Mouse (Mus musculus) spleen, adult 12 weeks (tissue): ENCODE results near the gene Hepacam.

Source experiments
- DNase-seq: peaks from one replicate; pipeline ENCODE4 v3.0.0; 2022; ENCODE audit warnings: low spot score

Gene Hepacam

GRCm38 (mm10) chr9:37367301-37368080, at the start of gene Hepacam:
TSS of gene Hepacam (plus strand) at chr9:37367351.
- no peak for DNase-seq

- no peak for DNase-seq
Measured at GRCm38 (mm10) chr9:37329456-37329855, 37.7 kb upstream of the Hepacam start.

- no peak for DNase-seq
Measured at GRCm38 (mm10) chr9:37345406-37345805, 21.7 kb upstream of the Hepacam start.

- DNase-seq: peak; percentile 13
Measured at GRCm38 (mm10) chr9:37347184-37347987, 19.8 kb upstream of the Hepacam start.

GRCm38 (mm10) chr9:37347988-37348642, 19.0 kb upstream of the Hepacam start, which contains the start of gene Ccdc15:
TSS of gene Ccdc15 (minus strand) at chr9:37348432.
- DNase-seq: peak; percentile 93

GRCm38 (mm10) chr9:37349050-37349449, 18.1 kb upstream of the Hepacam start:
- DNase-seq: no peak

- no peak for DNase-seq
Measured at GRCm38 (mm10) chr9:37351266-37351665, 15.9 kb upstream of the Hepacam start.

GRCm38 (mm10) chr9:37354485-37354884, 12.7 kb upstream of the Hepacam start:
- no peak for DNase-seq

- DNase-seq: no peak
Measured at GRCm38 (mm10) chr9:37358713-37359330, 8.3 kb upstream of the Hepacam start.

- no peak for DNase-seq
Measured at GRCm38 (mm10) chr9:37359331-37360220, 7.6 kb upstream of the Hepacam start.

GRCm38 (mm10) chr9:37362084-37362483, 5.1 kb upstream of the Hepacam start:
- DNase-seq: no peak

- no peak for DNase-seq
Measured at GRCm38 (mm10) chr9:37362881-37363280, 4.3 kb upstream of the Hepacam start.

- DNase-seq: no peak
Measured at GRCm38 (mm10) chr9:37363551-37363950, 3.6 kb upstream of the Hepacam start.

- DNase-seq: no peak
Measured at GRCm38 (mm10) chr9:37364392-37364791, 2.8 kb upstream of the Hepacam start.

GRCm38 (mm10) chr9:37365706-37366105, 1.4 kb upstream of the Hepacam start:
- DNase-seq: no peak

GRCm38 (mm10) chr9:37368081-37368830, 1.1 kb downstream of the Hepacam start:
- DNase-seq: no peak

- DNase-seq: no peak
Measured at GRCm38 (mm10) chr9:37368860-37369259, 1.7 kb downstream of the Hepacam start.

GRCm38 (mm10) chr9:37371232-37371801, 4.2 kb downstream of the Hepacam start:
- no peak for DNase-seq

GRCm38 (mm10) chr9:37375718-37376117, 8.6 kb downstream of the Hepacam start:
- no peak for DNase-seq

- no peak for DNase-seq
Measured at GRCm38 (mm10) chr9:37383161-37383560, 16.0 kb downstream of the Hepacam start.
